Mouse (Mus musculus): ENCODE data around the gene F2rl2. TPM values are rescaled to one million over a fixed set of nuclear protein-coding genes. Genes with fewer than 3 reads are reported as not detected.

The F2rl2 gene
- polyA plus RNA-seq, 1 experiment = not detected

GRCm38 (mm10) chr13:95712054-95712453 is 15.4 kb downstream of the F2rl2 start:
- TF ChIP-seq EP300 (IDR thresholded peaks at IDR 0.05; ENCODE audit: insufficient read depth, low read depth, low read length) (no peak), POLR2A (IDR thresholded peaks at IDR 0.05; ENCODE audit: insufficient read depth, low read length) (no peak), CTCF (IDR thresholded peaks at IDR 0.05; ENCODE audit: low read depth, low read length) (no peak)
- no peaks in the 10 kb centered on the region for H3K27me3 ChIP-seq (ENCODE audit: control insufficient read depth, insufficient read depth, low read length, poor library complexity, severe bottlenecking)
- no peaks in the 10 kb centered on the region for H3K4me1 ChIP-seq (ENCODE audit: control insufficient read depth, insufficient read depth, low read length)
- no peak overlapping the region for H3K27ac ChIP-seq (ENCODE audit: insufficient read depth, low read length)
- H3K9ac ChIP-seq (ENCODE audit: low read depth, poor library complexity, severe bottlenecking) = no peak overlapping the region
- H3K4me3 ChIP-seq (ENCODE audit: low read depth, low read length) = no peak overlapping the region
- H3K9me3 ChIP-seq (replicated peaks; ENCODE audit: control insufficient read depth, insufficient read depth, low read length, poor library complexity, severe bottlenecking) = no peaks in the 10 kb centered on the region
- H3K36me3 ChIP-seq (ENCODE audit: control insufficient read depth, insufficient read depth, low read length, poor library complexity, severe bottlenecking) = no peaks in the 10 kb centered on the region; the same call in 1 of the 2 replicates

GRCm38 (mm10) chr13:95712570-95713268 is 16.1 kb downstream of the F2rl2 start:
- Histone ChIP-seq H3K9ac (ENCODE audit: low read depth, poor library complexity, severe bottlenecking) (no peak overlapping the region), H3K4me1 (ENCODE audit: control insufficient read depth, insufficient read depth, low read length) (no peaks in the 10 kb centered on the region), H3K27me3 (ENCODE audit: control insufficient read depth, insufficient read depth, low read length, poor library complexity, severe bottlenecking) (no peaks in the 10 kb centered on the region), H3K36me3 (ENCODE audit: control insufficient read depth, insufficient read depth, low read length, poor library complexity, severe bottlenecking) (no peaks in the 10 kb centered on the region; the same call in 1 of the 2 replicates), H3K27ac (ENCODE audit: insufficient read depth, low read length) (no peak overlapping the region), H3K4me3 (ENCODE audit: low read depth, low read length) (no peak overlapping the region), H3K9me3 (replicated peaks; ENCODE audit: control insufficient read depth, insufficient read depth, low read length, poor library complexity, severe bottlenecking) (no peaks in the 10 kb centered on the region)
- no peak for TF ChIP-seq CTCF (IDR thresholded peaks at IDR 0.05; ENCODE audit: low read depth, low read length)
- TF ChIP-seq POLR2A (IDR thresholded peaks at IDR 0.05; ENCODE audit: insufficient read depth, low read length) = no peak

DNA sequence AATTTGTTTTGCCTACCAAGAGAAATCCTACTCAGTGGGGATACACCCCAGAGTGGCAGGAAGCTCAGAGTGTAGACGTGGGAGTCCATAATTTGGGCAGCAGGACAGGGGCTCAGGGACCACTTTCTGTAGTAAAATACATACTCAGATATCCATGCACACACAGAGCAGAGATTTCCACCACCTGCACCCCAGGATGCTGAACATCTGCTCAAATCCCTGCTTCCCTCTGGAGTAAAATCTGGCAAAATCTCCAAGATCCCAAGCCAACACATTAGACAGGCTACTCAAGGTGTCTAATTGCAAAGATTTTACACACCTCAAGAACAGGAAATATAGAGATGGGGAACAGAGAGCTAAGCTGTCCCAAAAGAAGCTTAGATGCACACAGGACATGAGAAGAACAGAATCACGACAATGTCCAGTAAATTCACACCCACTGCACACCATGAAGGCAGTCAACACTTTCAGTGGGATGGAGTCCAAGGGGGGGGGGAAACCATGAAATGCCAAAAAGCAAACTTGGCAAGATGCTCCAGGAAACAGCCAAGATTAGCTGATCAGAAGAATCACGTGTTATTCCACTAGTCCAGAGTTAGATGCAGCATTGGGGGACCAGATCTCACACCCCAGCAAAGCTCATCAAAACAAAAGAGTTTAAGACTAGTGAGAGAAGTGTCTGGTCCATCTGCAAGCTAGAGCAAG is 17.8 kb downstream of the F2rl2 start:
- H3K4me1 ChIP-seq (ENCODE audit: control insufficient read depth, insufficient read depth, low read length) = no peaks in the 10 kb centered on the region
- H3K27me3 ChIP-seq (ENCODE audit: control insufficient read depth, insufficient read depth, low read length, poor library complexity, severe bottlenecking) = no peaks in the 10 kb centered on the region
- no peak overlapping the region for H3K4me3 ChIP-seq (ENCODE audit: low read depth, low read length)
- no peak overlapping the region for H3K27ac ChIP-seq (ENCODE audit: insufficient read depth, low read length)
- TF ChIP-seq POLR2A (IDR thresholded peaks at IDR 0.05; ENCODE audit: insufficient read depth, low read length) (no peak), EP300 (IDR thresholded peaks at IDR 0.05; ENCODE audit: insufficient read depth, low read depth, low read length) (no peak), CTCF (IDR thresholded peaks at IDR 0.05; ENCODE audit: low read depth, low read length) (no peak)
- H3K9me3 ChIP-seq (replicated peaks; ENCODE audit: control insufficient read depth, insufficient read depth, low read length, poor library complexity, severe bottlenecking) = peaks cover 6% of the 10 kb centered on the region; the same call in 1 of the 2 replicates
- H3K36me3 ChIP-seq (ENCODE audit: control insufficient read depth, insufficient read depth, low read length, poor library complexity, severe bottlenecking) = no peaks in the 10 kb centered on the region; the same call in 1 of the 2 replicates
- H3K9ac ChIP-seq (ENCODE audit: low read depth, poor library complexity, severe bottlenecking) = no peak overlapping the region

- Histone ChIP-seq H3K4me1 (ENCODE audit: control insufficient read depth, insufficient read depth, low read length) (no peaks in the 10 kb centered on the region), H3K36me3 (ENCODE audit: control insufficient read depth, insufficient read depth, low read length, poor library complexity, severe bottlenecking) (no peaks in the 10 kb centered on the region; the same call in 1 of the 2 replicates), H3K9ac (ENCODE audit: low read depth, poor library complexity, severe bottlenecking) (no peak overlapping the region), H3K9me3 (replicated peaks; ENCODE audit: control insufficient read depth, insufficient read depth, low read length, poor library complexity, severe bottlenecking) (peaks cover 6% of the 10 kb centered on the region; the same call in 1 of the 2 replicates), H3K27me3 (ENCODE audit: control insufficient read depth, insufficient read depth, low read length, poor library complexity, severe bottlenecking) (no peaks in the 10 kb centered on the region), H3K27ac (ENCODE audit: insufficient read depth, low read length) (no peak overlapping the region), H3K4me3 (ENCODE audit: low read depth, low read length) (no peak overlapping the region)
- TF ChIP-seq CTCF (IDR thresholded peaks at IDR 0.05; ENCODE audit: low read depth, low read length) = no peak
- no peak for TF ChIP-seq EP300 (IDR thresholded peaks at IDR 0.05; ENCODE audit: insufficient read depth, low read depth, low read length)
- no peak for TF ChIP-seq POLR2A (IDR thresholded peaks at IDR 0.05; ENCODE audit: insufficient read depth, low read length)
These were observed 18.7 kb downstream of the F2rl2 start for GRCm38 (mm10) chr13:95715356-95715755.

- H3K27ac ChIP-seq (ENCODE audit: insufficient read depth, low read length) = no peak overlapping the region
- H3K4me3 ChIP-seq (ENCODE audit: low read depth, low read length) = no peak overlapping the region
These were observed 22.9 kb downstream of the F2rl2 start for GRCm38 (mm10) chr13:95719320-95720232.

More at GRCm38 (mm10) chr13:95719320-95720232, 22.9 kb downstream of the F2rl2 start:
- H3K27me3 ChIP-seq (ENCODE audit: control insufficient read depth, insufficient read depth, low read length, poor library complexity, severe bottlenecking) = no peaks in the 10 kb centered on the region
- TF ChIP-seq POLR2A (IDR thresholded peaks at IDR 0.05; ENCODE audit: insufficient read depth, low read length) (no peak), EP300 (IDR thresholded peaks at IDR 0.05; ENCODE audit: insufficient read depth, low read depth, low read length) (no peak), CTCF (IDR thresholded peaks at IDR 0.05; ENCODE audit: low read depth, low read length) (peak; percentile 9)
- H3K9me3 ChIP-seq (replicated peaks; ENCODE audit: control insufficient read depth, insufficient read depth, low read length, poor library complexity, severe bottlenecking) = peaks cover 6% of the 10 kb centered on the region; the same call in 1 of the 2 replicates
- H3K9ac ChIP-seq (ENCODE audit: low read depth, poor library complexity, severe bottlenecking) = no peak overlapping the region
- no peaks in the 10 kb centered on the region for H3K4me1 ChIP-seq (ENCODE audit: control insufficient read depth, insufficient read depth, low read length)
- H3K36me3 ChIP-seq (ENCODE audit: control insufficient read depth, insufficient read depth, low read length, poor library complexity, severe bottlenecking) = no peaks in the 10 kb centered on the region
